Mouse (Mus musculus) left cerebral cortex, postnatal 36 days (tissue): ENCODE measurements around the gene Hoxd10. TPM values are rescaled to one million over a fixed set of nuclear protein-coding genes. Genes with fewer than 3 reads are reported as not detected.

Experiments used
- DNase-seq, 2 experiments: peaks; one replicate each; pipeline ENCODE4 v3.0.0; 2021 to 2022; ENCODE audit warnings: low spot score in 2 of 2, mixed read lengths in 1 of 2
- intact Hi-C: fragments of 180-260 bp; cut with DNase I; formaldehyde crosslinking; loops from one replicate; pipeline ENCODE4 v1.15.1; 2025
- total RNA-seq, 2 experiments: library from RNA; stranded (reverse); gene quantifications; 2 replicates each; pipeline ENCODE4 v1.2.3; 2021

Hoxd10 gene
- total RNA-seq, 2 experiments from 2014 or later: not detected

- intact Hi-C loops: loop anchor here (1.0 to 5.0 kb wide), 5 partner anchors 354 to 886 kb away; no protein-coding TSS in a partner anchor
- no peak for DNase-seq
Measured at GRCm38 (mm10) chr2:74702820-74703219, 11.1 kb downstream of the Hoxd10 start.

GRCm38 (mm10) chr2:74703317-74703716 is 11.6 kb downstream of the Hoxd10 start:
- DNase-seq: no peak
- intact Hi-C loops: loop anchor here (2.0 to 5.0 kb wide), 3 partner anchors 354 to 609 kb away; no protein-coding TSS in a partner anchor

- intact Hi-C loops: loop anchor here (2.0 to 5.0 kb wide), 3 partner anchors 353 to 609 kb away; no protein-coding TSS in a partner anchor
- no peak for DNase-seq
Measured at GRCm38 (mm10) chr2:74703720-74704392, 12.1 kb downstream of the Hoxd10 start.

GRCm38 (mm10) chr2:74704393-74704998 is 12.8 kb downstream of the Hoxd10 start, which contains the start of gene Hoxd8:
Gene Hoxd8 (plus strand): TSS chr2:74704615.
- intact Hi-C loops: loop anchor here (5.0 kb wide), 2 partner anchors 353 to 448 kb away; no protein-coding TSS in a partner anchor
- DNase-seq: no peak

GRCm38 (mm10) chr2:74704999-74705466 is 13.3 kb downstream of the Hoxd10 start:
- DNase-seq: no peak
- intact Hi-C loops: loop anchor here (5.0 kb wide), 2 partner anchors 352 to 447 kb away; no protein-coding TSS in a partner anchor

GRCm38 (mm10) chr2:74705467-74706089 is 13.9 kb downstream of the Hoxd10 start:
- intact Hi-C loops: no loop called here
- DNase-seq: no peak

- intact Hi-C loops: no loop called here
Measured at GRCm38 (mm10) chr2:74706393-74706960, 14.8 kb downstream of the Hoxd10 start.

GRCm38 (mm10) chr2:74707599-74707998 is 15.9 kb downstream of the Hoxd10 start:
- intact Hi-C loops: no loop called here

More at GRCm38 (mm10) chr2:74706393-74706960, 14.8 kb downstream of the Hoxd10 start:
- no peak for DNase-seq

GRCm38 (mm10) chr2:74708676-74709075 is 17.0 kb downstream of the Hoxd10 start:
- intact Hi-C loops: no loop called here
- DNase-seq: no peak

More at GRCm38 (mm10) chr2:74707599-74707998, 15.9 kb downstream of the Hoxd10 start:
- DNase-seq: no peak

GRCm38 (mm10) chr2:74709465-74710419 is 18.0 kb downstream of the Hoxd10 start:
- intact Hi-C loops: no loop called here
- no peak for DNase-seq

GRCm38 (mm10) chr2:74710929-74711543 is 19.3 kb downstream of the Hoxd10 start:
- intact Hi-C loops: no loop called here
- no peak for DNase-seq

GRCm38 (mm10) chr2:74711721-74712621 is 20.2 kb downstream of the Hoxd10 start, which contains the start of the genes Hoxd3 and Hoxd4:
Gene Hoxd3 (plus strand): TSS chr2:74711927.
Gene Hoxd4 (plus strand): TSS chr2:74711929.
- DNase-seq: no peak

GRCm38 (mm10) chr2:74713239-74714150 is 21.8 kb downstream of the Hoxd10 start:
- intact Hi-C loops: no loop called here
- no peak for DNase-seq

More at GRCm38 (mm10) chr2:74711721-74712621, 20.2 kb downstream of the Hoxd10 start, which contains the start of the genes Hoxd3 and Hoxd4:
- intact Hi-C loops: no loop called here

GRCm38 (mm10) chr2:74714156-74714789 is 22.5 kb downstream of the Hoxd10 start:
- no peak for DNase-seq
- intact Hi-C loops: no loop called here

- no peak for DNase-seq
- intact Hi-C loops: loop anchor here (5.0 kb wide), 4 partner anchors 247 to 597 kb away; no protein-coding TSS in a partner anchor
Measured at GRCm38 (mm10) chr2:74714881-74715280, 23.2 kb downstream of the Hoxd10 start.
